Mouse (Mus musculus): Measurements from ENCODE around the gene Gas2l2. TPM values are rescaled to one million over a fixed set of nuclear protein-coding genes. Genes with fewer than 3 reads are reported as not detected.

Gas2l2 gene
- total RNA-seq, 2 experiments from 2014 or later: not detected

GRCm38 (mm10) chr11:83440081-83441064, 11.1 kb upstream of the Gas2l2 start:
- intact Hi-C loops (cut with DNase I): loop anchor here (1.0 kb wide), 1 partner anchor 32 kb away; no protein-coding TSS in a partner anchor

GRCm38 (mm10) chr11:83439426-83440060, 10.3 kb upstream of the Gas2l2 start:
- Histone ChIP-seq H3K27ac (no peak overlapping the region), H3K4me3 (peak overlapping the region; percentile 86)
- intact Hi-C loops (cut with DNase I): loop anchor here (1.0 kb wide), 1 partner anchor 33 kb away; no protein-coding TSS in a partner anchor
- no peak for DNase-seq
- no peak for TF ChIP-seq CTCF (IDR thresholded peaks at IDR 0.05)

More at GRCm38 (mm10) chr11:83440081-83441064, 11.1 kb upstream of the Gas2l2 start:
- TF ChIP-seq CTCF (IDR thresholded peaks at IDR 0.05): peak; percentile 97
- DNase-seq: peak; percentile 90
- H3K4me3 ChIP-seq: peak overlapping the region; percentile 86
- peak overlapping the region; percentile 66 for H3K27ac ChIP-seq

- no peak within 1 kb of the TSS for H3K4me3 ChIP-seq
- TF ChIP-seq CTCF (IDR thresholded peaks at IDR 0.05): no peak
- intact Hi-C loops (cut with DNase I): no loop called here
- H3K27ac ChIP-seq: no peak within 1 kb of the TSS
- DNase-seq: no peak
Measured at GRCm38 (mm10) chr11:83437377-83437776, 8.1 kb upstream of the Gas2l2 start, which contains the start of gene 1700020L24Rik. Gene 1700020L24Rik, plus strand, starts transcription at chr11:83437677.

- no peak for DNase-seq
- no peak for TF ChIP-seq CTCF (IDR thresholded peaks at IDR 0.05)
- intact Hi-C loops (cut with DNase I): no loop called here
- no peak overlapping the region for H3K4me3 ChIP-seq
- no peak overlapping the region for H3K27ac ChIP-seq
Measured at GRCm38 (mm10) chr11:83432533-83432932, 3.3 kb upstream of the Gas2l2 start.

- Histone ChIP-seq H3K4me3 (no peak overlapping the region), H3K27ac (no peak overlapping the region)
- intact Hi-C loops (cut with DNase I): loop anchor here (10.0 kb wide), 2 partner anchors 308 to 372 kb away; no protein-coding TSS in a partner anchor
- DNase-seq: no peak
- no peak for TF ChIP-seq CTCF (IDR thresholded peaks at IDR 0.05)
Measured at GRCm38 (mm10) chr11:83426964-83427363, 2.3 kb downstream of the Gas2l2 start.

- peak; percentile 96 for TF ChIP-seq CTCF (IDR thresholded peaks at IDR 0.05)
- peak; percentile 67 for DNase-seq
- intact Hi-C loops (cut with DNase I): loop anchor here (1.0 to 10.0 kb wide), 3 partner anchors 67 to 370 kb away; no protein-coding TSS in a partner anchor
- Histone ChIP-seq H3K4me3 (no peak overlapping the region), H3K27ac (no peak overlapping the region)
Measured at GRCm38 (mm10) chr11:83424681-83425080, 4.6 kb downstream of the Gas2l2 start.

- DNase-seq: peak; percentile 73
- TF ChIP-seq CTCF (IDR thresholded peaks at IDR 0.05): no peak
- intact Hi-C loops (cut with DNase I): loop anchor here (10.0 kb wide), 2 partner anchors 313 to 367 kb away; no protein-coding TSS in a partner anchor
- no peak overlapping the region for H3K27ac ChIP-seq
- H3K4me3 ChIP-seq: no peak overlapping the region
Measured at GRCm38 (mm10) chr11:83421305-83421704, 8.0 kb downstream of the Gas2l2 start.

- no peak overlapping the region for H3K27ac ChIP-seq
- intact Hi-C loops (cut with DNase I): loop anchor here (10.0 kb wide), 2 partner anchors 314 to 366 kb away; no protein-coding TSS in a partner anchor
- DNase-seq: no peak
- H3K4me3 ChIP-seq: no peak overlapping the region
- peak; percentile 11; the same call in 1 of the 2 replicates for TF ChIP-seq CTCF (IDR thresholded peaks at IDR 0.05)
Measured at GRCm38 (mm10) chr11:83420338-83420737, 8.9 kb downstream of the Gas2l2 start.

GRCm38 (mm10) chr11:83418566-83418965, 10.7 kb downstream of the Gas2l2 start:
- Histone ChIP-seq H3K27ac (no peak overlapping the region), H3K4me3 (no peak overlapping the region)
- DNase-seq: no peak
- no peak for TF ChIP-seq CTCF (IDR thresholded peaks at IDR 0.05)
- intact Hi-C loops (cut with DNase I): no loop called here

- no peak overlapping the region for H3K4me3 ChIP-seq
- TF ChIP-seq CTCF (IDR thresholded peaks at IDR 0.05): no peak
- intact Hi-C loops (cut with DNase I): no loop called here
Measured at GRCm38 (mm10) chr11:83417708-83418107, 11.5 kb downstream of the Gas2l2 start.

GRCm38 (mm10) chr11:83417080-83417479, 12.2 kb downstream of the Gas2l2 start:
- H3K4me3 ChIP-seq: no peak overlapping the region
- intact Hi-C loops (cut with DNase I): no loop called here
- H3K27ac ChIP-seq: no peak overlapping the region
- DNase-seq: peak; percentile 46
- no peak for TF ChIP-seq CTCF (IDR thresholded peaks at IDR 0.05)

More at GRCm38 (mm10) chr11:83417708-83418107, 11.5 kb downstream of the Gas2l2 start:
- no peak for DNase-seq
- H3K27ac ChIP-seq: no peak overlapping the region

- intact Hi-C loops (cut with DNase I): no loop called here
- DNase-seq: no peak
- no peak for TF ChIP-seq CTCF (IDR thresholded peaks at IDR 0.05)
- Histone ChIP-seq H3K4me3 (no peak overlapping the region), H3K27ac (no peak overlapping the region)
Measured at GRCm38 (mm10) chr11:83410510-83410909, 18.7 kb downstream of the Gas2l2 start.

Measured in gastrocnemius, adult 2 months (tissue).